9 mouse cellular contexts compared by ENCODE assay signal in genomic region chr3:84355930-84356689, GRCm38 (mm10). TPM values are rescaled to one million over a fixed set of nuclear protein-coding genes. Genes with fewer than 3 reads are reported as not detected.
DNase-seq lines count a peak whose midpoint lies in the region; ATAC-seq lines count a peak whose summit lies in the region.
"Had no signal": no experiment of that assay in that cellular context is flagged by ENCODE, and none has a peak within 500 bp of the region (broad histone marks: within the 10 kb centered on the region; RNA-seq: fewer than 3 reads in every experiment).

No protein-coding gene starts in this region.

- ATAC-seq in intestine, embryonic 15.5 days: peak; percentile 82
- peak; percentile 86 for ATAC-seq in liver, embryonic 13.5 days (ENCODE audit: low read depth)

- DNase-seq in retina, postnatal 1 day: peak; percentile 53
- no peak for DNase-seq in retina, embryonic 14.5 days (ENCODE audit: low spot score)
- peak; percentile 94 for DNase-seq in adrenal gland, postnatal 14 days
- peak; percentile 72 to 77 for DNase-seq in gastrocnemius, adult 8-10 months (ENCODE audit: low spot score in 2 of 2)
- peak; percentile 79 for DNase-seq in liver, embryonic 13.5 days
- DNase-seq in spleen, adult 12 weeks (ENCODE audit: low spot score): peak; percentile 27
- no peak for DNase-seq in neural tube, embryonic 10.5 days (ENCODE audit: extremely low spot score, low spot score)

- WGBS in intestine, embryonic 15.5 days: 47% methylated on average over 12 of the region's 12 CpGs
- WGBS in liver, embryonic 13.5 days (ENCODE audit: insufficient replicate concordance): 38% methylated on average over 12 of the region's 12 CpGs

- H3K36me3 ChIP-seq in intestine, embryonic 15.5 days: no peaks in the 10 kb centered on the region
- no peaks in the 10 kb centered on the region for H3K36me3 ChIP-seq in liver, embryonic 13.5 days
- H3K36me3 ChIP-seq: midbrain, embryonic 12.5 days had no signal

- H3K27ac ChIP-seq in intestine, embryonic 15.5 days: no peak overlapping the region
- H3K27ac ChIP-seq in liver, embryonic 13.5 days: no peak overlapping the region
- H3K27ac ChIP-seq: midbrain, embryonic 12.5 days had no signal

- H3K9me3 ChIP-seq in intestine, embryonic 15.5 days: no peaks in the 10 kb centered on the region
- no peaks in the 10 kb centered on the region for H3K9me3 ChIP-seq in liver, embryonic 13.5 days (replicated peaks)
- H3K9me3 ChIP-seq: midbrain, embryonic 12.5 days had no signal

- H3K4me1 ChIP-seq in intestine, embryonic 15.5 days (replicated peaks): no peaks in the 10 kb centered on the region
- peaks cover 26% of the 10 kb centered on the region for H3K4me1 ChIP-seq in liver, embryonic 13.5 days (replicated peaks)

- H3K9ac ChIP-seq in intestine, embryonic 15.5 days: no peak overlapping the region
- no peak overlapping the region for H3K9ac ChIP-seq in liver, embryonic 13.5 days
- H3K9ac ChIP-seq: midbrain, embryonic 12.5 days had no signal

- no peak overlapping the region for H3K4me2 ChIP-seq in intestine, embryonic 15.5 days (replicated peaks)
- no peak overlapping the region for H3K4me2 ChIP-seq in liver, embryonic 13.5 days
- H3K4me2 ChIP-seq: midbrain, embryonic 12.5 days had no signal

- H3K4me3 ChIP-seq in intestine, embryonic 15.5 days (replicated peaks): no peak overlapping the region
- H3K4me3 ChIP-seq in liver, embryonic 13.5 days (replicated peaks): no peak overlapping the region
- H3K4me3 ChIP-seq: midbrain, embryonic 12.5 days had no signal

- no peaks in the 10 kb centered on the region for H3K27me3 ChIP-seq in intestine, embryonic 15.5 days (replicated peaks)
- H3K27me3 ChIP-seq in liver, embryonic 13.5 days: no peaks in the 10 kb centered on the region

RNA-seq across cellular contexts. Expression of gene Trim2, which starts 49.4 kb away (rescaled TPM):
- total RNA-seq in adrenal gland, postnatal 14 days (2021): 53.5 and 56.7 TPM in 2 replicates
- total RNA-seq in gastrocnemius, adult 8-10 months (2022): 1 to 10 TPM in 3 of 4 experiments, under 1 TPM in 1; 0.92 to 3.0 (median 1.8) TPM
- polyA plus RNA-seq in intestine, embryonic 15.5 days (2015; fragmentation: Nextera tagmentation; extraction: Ambion mirVana): 50.1 and 57.2 TPM in 2 replicates
- 3.9 and 4.8 TPM in 2 replicates for polyA plus RNA-seq in liver, embryonic 13.5 days (2015; fragmentation: Nextera tagmentation; extraction: Ambion mirVana)

Comparison
In these comparisons a context has a peak if more than half of its experiments do, and no peak if none do; other contexts are left out.
1. DNase-seq: peak in retina, postnatal 1 day (single experiment), adrenal gland, postnatal 14 days (single experiment), gastrocnemius, adult 8-10 months (2 of 2), liver, embryonic 13.5 days (single experiment) and spleen, adult 12 weeks (single experiment); none in retina, embryonic 14.5 days (single experiment) and neural tube, embryonic 10.5 days (single experiment).
2. RNA of gene Trim2, which starts 49.4 kb away (total RNA-seq): 53.5 to 56.7 TPM in adrenal gland, postnatal 14 days; 0.92 to 3.0 TPM in gastrocnemius, adult 8-10 months; every median in the first group is over 10 times any median in the second.